Mouse (Mus musculus): ENCODE results near the gene Ak7. TPM values are rescaled to one million over a fixed set of nuclear protein-coding genes. Genes with fewer than 3 reads are reported as not detected.

Gene Ak7
- polyA plus RNA-seq, 1 experiment from 2014 or later = 0.08 TPM

GRCm38 (mm10) chr12:105824743-105825142 is 119.0 kb downstream of the Ak7 start:
- 81% methylated on average over 8 of the region's 8 CpGs for WGBS
- no peaks in the 10 kb centered on the region for H3K27me3 ChIP-seq (ENCODE audit: control insufficient read depth, insufficient read depth, low read length)
- no peak overlapping the region for H3K4me2 ChIP-seq (replicated peaks; ENCODE audit: low read depth)
- no peaks in the 10 kb centered on the region for H3K4me1 ChIP-seq (replicated peaks; ENCODE audit: control insufficient read depth, insufficient read depth)
- no peak overlapping the region for H3K4me3 ChIP-seq (ENCODE audit: low read depth, low read length)
- no peak for ATAC-seq (ENCODE audit: low FRiP score, low TSS enrichment)
- H3K9ac ChIP-seq (ENCODE audit: low read length) = no peak overlapping the region
- no peaks in the 10 kb centered on the region for H3K9me3 ChIP-seq (ENCODE audit: control insufficient read depth, low read length)
- no peak for DNase-seq (ENCODE audit: low spot score)
- no peak overlapping the region for H3K27ac ChIP-seq (replicated peaks)
- TF ChIP-seq CTCF (IDR thresholded peaks at IDR 0.05; ENCODE audit: low read depth) = no peak
- TF ChIP-seq EP300 (optimal IDR thresholded peaks at IDR 0.05) = no peak
- peaks cover 32% of the 10 kb centered on the region for H3K36me3 ChIP-seq (ENCODE audit: control insufficient read depth, insufficient read depth, low read length)

DNA sequence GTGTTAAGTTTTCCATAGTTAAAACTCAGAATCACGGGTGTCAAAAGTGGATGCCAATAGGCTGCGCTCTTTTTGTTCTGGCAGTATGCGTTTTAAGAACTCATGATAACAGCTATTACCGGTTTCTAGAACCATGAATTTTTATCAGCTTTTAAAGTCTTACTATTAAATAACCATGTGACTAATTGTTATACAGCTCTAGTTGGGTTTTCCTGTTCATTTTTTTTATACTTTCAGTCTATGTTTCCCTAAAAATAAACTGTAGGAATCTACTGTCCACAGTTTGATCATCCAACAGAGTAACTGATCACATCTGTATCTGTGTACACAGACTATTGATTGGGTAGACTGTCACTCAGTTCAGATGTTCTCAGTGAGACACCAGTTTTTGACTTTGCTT is 119.5 kb downstream of the Ak7 start:
- TF ChIP-seq CTCF (IDR thresholded peaks at IDR 0.05; ENCODE audit: low read depth) (no peak), EP300 (optimal IDR thresholded peaks at IDR 0.05) (no peak)
- Histone ChIP-seq H3K4me1 (replicated peaks; ENCODE audit: control insufficient read depth, insufficient read depth) (no peaks in the 10 kb centered on the region), H3K9ac (ENCODE audit: low read length) (no peak overlapping the region), H3K36me3 (ENCODE audit: control insufficient read depth, insufficient read depth, low read length) (peaks cover 32% of the 10 kb centered on the region), H3K4me3 (ENCODE audit: low read depth, low read length) (no peak overlapping the region), H3K4me2 (replicated peaks; ENCODE audit: low read depth) (no peak overlapping the region), H3K27ac (replicated peaks) (no peak overlapping the region), H3K9me3 (ENCODE audit: control insufficient read depth, low read length) (no peaks in the 10 kb centered on the region), H3K27me3 (ENCODE audit: control insufficient read depth, insufficient read depth, low read length) (no peaks in the 10 kb centered on the region)
- 89% methylated on average over 4 of the region's 4 CpGs for WGBS
- DNase-seq (ENCODE audit: low spot score) (no peak), ATAC-seq (ENCODE audit: low FRiP score, low TSS enrichment) (no peak)

Other genes with a start within 250 kb of the Ak7 start
- gene Bdkrb2, start 142.8 kb upstream of the Ak7 start, polyA plus RNA-seq (2015; fragmentation: Nextera tagmentation; extraction: Ambion mirVana) = 4.0 and 4.1 TPM in 2 replicates
- gene Bdkrb1, start 102.9 kb upstream of the Ak7 start, polyA plus RNA-seq (2015; fragmentation: Nextera tagmentation; extraction: Ambion mirVana) = 1.8 and 2.3 TPM in 2 replicates
- 30.6 and 31.6 TPM in 2 replicates for gene Gskip, start 21.1 kb upstream of the Ak7 start, polyA plus RNA-seq (2015; fragmentation: Nextera tagmentation; extraction: Ambion mirVana)
- 4.4 and 5.3 TPM in 2 replicates for gene Atg2b, start 20.8 kb upstream of the Ak7 start, polyA plus RNA-seq (2015; fragmentation: Nextera tagmentation; extraction: Ambion mirVana)
- gene Papola, start 78.7 kb downstream of the Ak7 start, polyA plus RNA-seq (2015; fragmentation: Nextera tagmentation; extraction: Ambion mirVana) = 104 and 105 TPM in 2 replicates

Measured in stomach, postnatal 0 days (tissue).